Mouse (Mus musculus): ENCODE measurements around the gene Ext2. TPM values are rescaled to one million over a fixed set of nuclear protein-coding genes. Genes with fewer than 3 reads are reported as not detected.
A peak's percentile ranks its signal among the peaks of the same experiment; 100 is the strongest.

Ext2 gene
- total RNA-seq, 2 experiments from 2014 or later: 50.9 to 52.8 TPM

DNA sequence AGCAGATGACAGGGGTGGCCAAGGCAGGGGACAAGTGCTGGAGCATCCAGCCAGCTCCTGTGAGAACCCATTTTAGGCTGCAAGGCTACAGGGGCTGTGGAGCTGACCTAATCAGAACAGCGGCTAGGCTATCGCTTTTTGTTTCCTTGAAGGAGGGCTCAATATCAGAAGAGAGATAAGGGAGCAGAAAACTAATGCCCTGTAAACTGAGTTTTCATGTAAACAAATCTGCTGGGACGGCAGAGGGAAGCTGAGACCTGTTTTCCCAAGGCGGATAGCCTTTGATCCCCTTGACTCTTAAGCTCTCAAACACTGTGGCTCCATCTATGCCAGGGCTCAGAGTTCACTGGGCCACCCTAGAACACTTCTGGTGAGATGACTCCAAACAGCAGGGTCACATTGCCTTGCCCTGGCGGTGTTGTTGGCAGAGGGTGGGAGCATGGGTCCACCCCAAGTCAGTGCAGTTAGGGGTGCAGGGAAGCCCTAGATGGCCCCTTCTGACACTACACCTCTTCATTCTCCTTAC lies 83.3 kb downstream of the Ext2 start:
- no peak for TF ChIP-seq CTCF (conservative IDR thresholded peaks at IDR 0.05)
- H3K27ac ChIP-seq: no peak overlapping the region
- H3K4me3 ChIP-seq: no peak overlapping the region
- no peak for DNase-seq (ENCODE audit: low spot score in 2 of 2)

DNA sequence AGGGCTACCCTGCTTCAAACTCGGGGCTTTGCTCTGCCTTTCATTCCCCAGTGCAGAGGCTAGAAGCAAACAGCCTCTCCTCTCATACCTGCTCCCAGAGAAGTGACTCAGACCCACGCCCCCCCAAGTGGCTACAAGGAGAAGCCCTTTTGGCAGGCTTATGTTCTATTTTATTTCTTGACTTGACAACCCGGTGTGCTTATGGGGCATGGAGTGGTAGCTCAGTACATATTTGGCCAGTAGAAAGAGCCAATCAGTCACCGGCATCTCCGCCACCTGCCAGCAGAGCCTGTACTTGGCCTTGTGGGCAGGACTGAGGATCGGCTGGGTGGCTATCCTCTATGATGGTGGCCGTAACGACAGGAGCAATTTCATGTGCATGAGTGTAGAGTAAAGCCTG lies 85.2 kb downstream of the Ext2 start:
- TF ChIP-seq CTCF (conservative IDR thresholded peaks at IDR 0.05): no peak
- Histone ChIP-seq H3K4me3 (no peak overlapping the region), H3K27ac (no peak overlapping the region)
- DNase-seq (ENCODE audit: low spot score in 2 of 2): no peak

DNA sequence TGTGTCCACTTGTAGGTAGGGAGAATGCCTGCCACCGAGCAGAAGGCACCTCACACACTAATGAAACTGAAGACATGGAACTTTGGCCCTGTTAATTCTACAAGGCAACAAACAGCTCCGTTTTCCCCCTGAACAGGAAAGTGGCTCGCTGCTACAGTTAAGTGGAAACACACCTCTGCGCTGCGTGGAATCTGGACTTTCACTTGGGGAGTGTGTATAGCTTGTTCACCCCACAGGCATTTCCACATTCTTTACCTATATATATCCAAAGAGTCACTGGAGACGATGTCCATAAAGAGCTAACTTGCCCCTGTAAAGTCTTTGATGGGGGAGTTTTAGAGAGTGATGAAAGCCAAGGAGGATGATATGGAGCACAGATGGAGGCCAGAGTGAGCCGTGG lies 89.7 kb downstream of the Ext2 start:
- TF ChIP-seq CTCF (conservative IDR thresholded peaks at IDR 0.05): no peak
- Histone ChIP-seq H3K27ac (no peak overlapping the region), H3K4me3 (no peak overlapping the region)
- no peak for DNase-seq (ENCODE audit: low spot score in 2 of 2)

DNA sequence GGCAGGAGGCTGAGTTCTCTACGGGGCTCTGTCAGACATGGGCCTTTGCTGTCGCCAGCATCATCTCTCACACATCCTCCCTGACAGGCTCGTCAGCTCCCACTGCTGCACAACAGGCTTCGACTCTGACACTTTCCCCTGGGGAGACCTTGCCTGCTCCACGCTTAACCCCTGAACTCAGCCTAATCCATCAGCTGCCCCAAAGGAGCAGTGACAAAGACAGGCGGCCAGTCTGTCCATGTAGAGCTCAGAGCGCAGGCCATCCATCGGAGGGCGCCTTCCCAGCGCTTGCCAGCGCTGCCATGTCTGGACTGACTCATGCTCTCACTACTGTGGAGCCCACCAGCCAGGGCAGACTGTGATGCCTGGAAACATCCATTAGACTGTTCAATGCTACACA lies 92.8 kb downstream of the Ext2 start:
- H3K27ac ChIP-seq: no peak overlapping the region
- DNase-seq (ENCODE audit: low spot score in 2 of 2): no peak
- TF ChIP-seq CTCF (conservative IDR thresholded peaks at IDR 0.05): no peak
- no peak overlapping the region for H3K4me3 ChIP-seq

DNA sequence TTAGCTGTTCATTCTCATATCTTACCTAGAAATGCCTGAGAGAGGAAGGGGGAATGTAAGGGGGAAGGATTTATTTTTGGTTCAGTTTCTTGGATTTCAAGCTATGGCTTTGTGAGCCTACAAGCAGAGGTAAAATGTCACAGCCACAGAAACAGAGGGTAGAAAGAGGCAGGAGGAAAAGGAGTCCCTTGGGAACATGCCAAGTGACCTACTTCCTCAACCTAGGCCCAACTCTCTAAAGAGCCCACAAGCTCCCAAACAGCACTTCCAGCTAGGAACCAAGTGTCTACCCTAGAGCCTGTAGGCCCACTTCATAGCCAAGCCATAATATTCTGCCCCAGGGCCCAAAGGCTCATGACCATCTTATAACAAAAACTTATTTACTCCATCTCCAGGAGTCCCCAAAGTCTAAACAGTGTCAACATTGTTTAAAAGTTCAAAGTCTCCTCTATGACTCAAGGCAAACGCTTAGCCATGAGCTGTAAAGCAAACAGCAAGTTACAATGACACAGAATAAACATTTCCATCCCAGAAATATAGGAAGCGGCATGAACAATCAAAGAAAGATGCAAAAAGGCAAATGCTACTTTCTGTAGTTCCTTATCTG lies 99.1 kb downstream of the Ext2 start:
- TF ChIP-seq CTCF (conservative IDR thresholded peaks at IDR 0.05): no peak
- no peak overlapping the region for H3K27ac ChIP-seq

DNA sequence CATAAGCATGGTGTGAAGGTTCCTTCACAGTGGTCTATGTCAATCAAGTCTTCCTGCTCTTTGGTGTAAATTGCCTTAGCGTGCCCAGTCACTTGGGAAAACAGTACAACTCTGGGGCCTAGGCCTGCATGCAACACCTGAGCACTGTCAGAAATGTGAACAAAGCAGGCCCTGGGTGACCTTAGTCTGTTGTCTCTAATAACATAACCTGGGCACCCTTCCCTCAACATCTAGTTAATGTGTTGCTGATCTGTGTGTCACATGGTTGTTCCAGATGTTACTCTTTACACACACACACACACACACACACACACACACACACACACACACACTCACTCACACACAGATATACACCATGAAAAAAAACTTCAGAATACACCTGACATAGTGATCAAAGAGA lies 101.4 kb downstream of the Ext2 start:
- no peak for TF ChIP-seq CTCF (conservative IDR thresholded peaks at IDR 0.05)
- Histone ChIP-seq H3K27ac (no peak overlapping the region), H3K4me3 (no peak overlapping the region)
- DNase-seq (ENCODE audit: low spot score in 2 of 2): no peak

More for the DNA sequence above, 99.1 kb downstream of the Ext2 start:
- no peak overlapping the region for H3K4me3 ChIP-seq
- no peak for DNase-seq (ENCODE audit: low spot score in 2 of 2)

DNA sequence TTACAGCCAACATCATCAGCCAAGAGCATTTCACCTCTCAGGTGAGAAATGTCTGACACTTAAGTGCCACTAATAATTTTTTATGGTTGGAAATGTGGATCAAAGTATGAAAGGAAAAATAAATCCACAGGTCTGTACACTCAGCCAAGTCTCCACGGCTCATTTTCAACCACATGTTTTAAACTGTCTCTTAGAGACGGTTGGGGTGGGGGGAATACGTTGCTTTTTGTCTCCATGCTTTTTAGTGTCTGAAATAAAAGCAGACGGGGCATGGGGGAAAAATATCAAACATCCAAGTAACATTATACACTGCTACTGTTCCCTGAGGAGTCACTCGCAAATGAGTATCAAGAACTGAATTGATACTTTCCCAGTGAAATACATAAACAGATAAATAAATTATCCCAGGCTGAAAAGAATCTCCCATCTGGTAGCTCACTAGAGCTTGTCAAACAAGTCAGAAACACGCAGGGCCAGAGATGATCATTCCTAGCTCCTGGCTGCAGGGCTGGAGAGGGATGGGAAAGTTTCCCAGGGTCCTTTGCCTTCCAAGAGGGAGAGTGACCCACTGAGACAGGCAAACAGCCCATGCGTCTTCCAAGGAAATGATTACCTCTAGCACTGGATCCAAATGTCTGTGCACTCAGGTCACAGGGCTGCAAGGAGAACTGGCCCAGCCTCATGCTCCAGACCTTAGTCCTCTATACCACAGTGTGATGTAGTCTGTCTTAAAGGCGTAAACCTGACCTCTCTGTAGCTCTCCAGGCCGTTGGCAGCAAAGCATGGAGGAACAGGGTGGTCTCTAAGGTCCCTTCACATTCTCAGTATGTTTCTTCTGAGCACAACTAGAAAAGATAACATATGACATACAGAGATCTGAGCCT lies 102.3 kb downstream of the Ext2 start:
- TF ChIP-seq CTCF (conservative IDR thresholded peaks at IDR 0.05): no peak
- DNase-seq (ENCODE audit: low spot score in 2 of 2): no peak
- peak overlapping the region; percentile 80 for H3K27ac ChIP-seq
- no peak overlapping the region for H3K4me3 ChIP-seq

DNA sequence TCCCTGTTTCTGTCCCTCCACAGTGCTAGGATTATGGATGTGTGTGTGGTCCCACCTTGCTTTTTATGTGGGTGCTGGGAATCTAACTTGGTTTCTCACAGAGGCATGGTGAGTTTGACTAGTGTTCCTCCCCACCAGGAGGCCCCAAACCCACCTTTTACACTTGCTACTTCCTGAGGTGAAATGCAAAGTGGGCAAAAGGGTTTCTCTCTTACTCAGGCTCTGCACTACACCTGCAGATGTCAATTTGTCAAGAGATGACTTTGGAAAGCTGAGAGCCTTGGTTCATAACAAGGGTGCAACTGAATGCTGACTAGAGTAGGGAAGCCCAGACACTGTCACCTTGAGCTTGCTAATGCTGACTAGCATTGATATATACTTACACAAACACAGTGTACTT lies 109.1 kb downstream of the Ext2 start:
- Histone ChIP-seq H3K27ac (no peak overlapping the region), H3K4me3 (no peak overlapping the region)
- no peak for DNase-seq (ENCODE audit: low spot score in 2 of 2)
- no peak for TF ChIP-seq CTCF (conservative IDR thresholded peaks at IDR 0.05)

DNA sequence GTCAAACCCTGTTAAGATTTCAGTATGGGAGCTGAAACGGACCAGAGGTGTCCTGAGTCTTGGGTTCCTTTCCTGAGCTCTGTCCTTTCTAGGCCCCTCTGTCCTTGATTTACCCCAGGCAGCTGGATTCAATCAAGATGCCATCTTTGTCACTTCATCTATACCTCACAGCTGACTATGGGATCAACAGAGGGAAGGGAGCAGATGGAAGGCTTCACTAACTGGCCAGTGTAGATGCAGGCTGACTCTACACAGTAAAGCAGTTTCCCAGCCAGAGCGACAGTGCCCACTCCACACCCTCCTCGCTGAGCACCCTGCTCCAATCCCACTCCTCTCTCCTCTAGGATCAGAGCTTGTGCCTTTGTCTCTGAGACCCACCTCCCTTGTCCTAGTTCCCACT lies 110.9 kb downstream of the Ext2 start:
- H3K27ac ChIP-seq: no peak overlapping the region
- H3K4me3 ChIP-seq: no peak overlapping the region
- TF ChIP-seq CTCF (conservative IDR thresholded peaks at IDR 0.05): no peak
- no peak for DNase-seq (ENCODE audit: low spot score in 2 of 2)

DNA sequence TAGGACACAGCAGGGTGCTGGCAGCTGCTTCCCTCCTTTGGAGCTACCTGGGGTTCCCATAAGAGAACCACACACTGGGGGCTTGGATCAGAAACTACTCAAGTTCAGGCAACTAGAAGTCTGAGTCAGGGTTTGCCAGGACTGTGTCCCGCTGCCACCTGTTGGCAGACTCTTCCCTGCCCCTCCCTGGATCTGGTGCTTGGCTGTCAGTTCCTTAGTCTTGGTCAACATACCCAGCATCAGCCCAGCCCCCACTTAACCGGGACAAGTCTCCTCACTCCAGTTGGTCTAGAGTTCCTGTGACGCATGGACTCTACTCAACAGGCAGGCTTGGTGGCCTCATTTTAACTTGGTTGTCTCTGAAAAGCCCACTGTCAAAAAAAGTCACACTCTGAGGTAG lies 112.7 kb downstream of the Ext2 start:
- TF ChIP-seq CTCF (conservative IDR thresholded peaks at IDR 0.05): no peak
- no peak for DNase-seq (ENCODE audit: low spot score in 2 of 2)
- H3K27ac ChIP-seq: no peak overlapping the region
- no peak overlapping the region for H3K4me3 ChIP-seq

DNA sequence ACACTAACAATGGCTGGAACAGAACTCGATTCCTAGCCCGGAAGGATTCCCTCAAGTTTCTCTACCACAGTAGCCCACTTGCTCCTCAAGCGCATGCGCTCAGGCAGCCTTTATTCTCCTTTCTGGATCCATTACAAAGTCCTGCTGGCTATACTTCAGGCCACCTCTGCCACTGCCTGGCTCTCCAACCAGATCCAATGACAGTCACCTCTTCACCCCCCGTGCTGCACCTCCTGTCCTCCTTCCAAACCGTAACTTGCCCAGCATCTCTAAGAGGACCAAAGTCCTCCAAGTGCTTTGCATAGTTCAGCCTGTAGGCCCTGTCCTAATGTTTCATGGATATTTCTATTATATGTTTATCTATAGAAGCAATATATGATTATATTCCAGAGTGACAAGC lies 113.1 kb downstream of the Ext2 start:
- no peak for TF ChIP-seq CTCF (conservative IDR thresholded peaks at IDR 0.05)
- Histone ChIP-seq H3K4me3 (no peak overlapping the region), H3K27ac (no peak overlapping the region)
- no peak for DNase-seq (ENCODE audit: low spot score in 2 of 2)

DNA sequence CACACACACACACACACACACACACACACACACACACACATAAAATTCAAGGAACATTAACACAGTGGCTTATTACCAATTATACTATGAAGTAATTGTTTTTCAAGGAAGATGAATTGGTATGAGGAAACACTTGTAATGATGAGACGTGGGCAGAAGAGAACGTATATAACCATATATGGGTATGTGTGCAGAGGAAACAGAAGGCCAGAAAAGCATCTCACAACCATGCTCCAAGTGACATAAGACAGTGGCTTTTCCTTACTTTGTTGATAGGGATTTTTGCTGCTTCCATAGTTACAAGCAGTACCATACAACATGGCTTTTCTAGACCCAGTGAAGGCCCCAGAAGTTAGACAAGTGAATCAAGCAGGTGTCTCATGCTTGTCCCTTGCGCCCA lies 115.5 kb downstream of the Ext2 start:
- TF ChIP-seq CTCF (conservative IDR thresholded peaks at IDR 0.05): no peak
- Histone ChIP-seq H3K27ac (no peak overlapping the region), H3K4me3 (no peak overlapping the region)
- DNase-seq (ENCODE audit: low spot score in 2 of 2): no peak

DNA sequence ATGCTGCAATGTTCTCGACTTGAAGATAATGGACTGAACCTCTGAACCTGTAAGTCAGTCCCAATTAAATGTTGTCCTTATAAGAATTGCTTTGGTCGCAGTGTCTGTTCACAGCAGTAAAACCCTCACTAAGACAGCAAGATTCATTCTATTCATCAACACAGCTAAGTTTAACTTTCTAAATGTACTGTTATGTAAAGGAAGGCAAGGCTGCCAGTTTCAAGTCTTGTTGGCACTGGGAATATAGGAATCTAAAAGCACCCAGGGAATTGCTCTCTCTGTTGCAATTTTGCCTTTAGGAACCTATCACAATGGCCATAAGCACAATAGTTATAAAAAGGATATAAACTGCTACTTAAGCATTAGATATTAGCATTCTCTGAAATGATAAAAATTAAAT lies 116.0 kb downstream of the Ext2 start:
- TF ChIP-seq CTCF (conservative IDR thresholded peaks at IDR 0.05): no peak
- no peak overlapping the region for H3K4me3 ChIP-seq

DNA sequence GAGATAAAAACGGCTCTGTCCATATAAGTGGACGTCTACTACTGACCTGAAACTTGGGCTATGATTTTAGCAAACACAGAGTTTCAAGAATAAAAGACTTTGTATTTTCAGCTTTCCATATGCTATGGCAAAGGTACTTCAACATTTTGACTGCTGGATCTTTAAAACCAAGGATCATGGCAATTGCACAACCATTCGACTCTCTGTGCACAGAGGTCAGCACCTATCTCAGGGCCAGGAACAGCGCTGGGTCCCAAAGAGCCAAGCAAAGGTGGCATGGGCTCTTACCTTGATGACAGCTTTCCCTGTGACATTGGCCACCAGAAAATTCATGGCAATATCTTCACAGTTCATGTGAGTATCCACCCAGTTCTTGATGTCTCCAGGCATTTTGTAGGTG lies 118.2 kb downstream of the Ext2 start:
- Histone ChIP-seq H3K27ac (no peak overlapping the region), H3K4me3 (no peak overlapping the region)
- TF ChIP-seq CTCF (conservative IDR thresholded peaks at IDR 0.05): no peak
- no peak for DNase-seq (ENCODE audit: low spot score in 2 of 2)

More for the DNA sequence above, 116.0 kb downstream of the Ext2 start:
- DNase-seq (ENCODE audit: low spot score in 2 of 2): no peak
- no peak overlapping the region for H3K27ac ChIP-seq

Measured in layer of hippocampus, adult 2 months (tissue).